Mouse (Mus musculus) kidney, adult 2 months (tissue): Measurements from ENCODE around the gene Pank2. TPM values are rescaled to one million over a fixed set of nuclear protein-coding genes. Genes with fewer than 3 reads are reported as not detected.
A peak's percentile ranks its signal among the peaks of the same experiment; 100 is the strongest.

Source experiments
- DNase-seq: peaks from one replicate; pipeline ENCODE4 v3.0.0; 2021
- H3K27ac ChIP-seq: fragments of 200-500 bp; 2 replicates; pipeline ENCODE4 v1.5.1; 2012; ENCODE audit warnings: low read depth, low read length, control low read depth, inconsistent platforms; ENCODE audit not compliant: insufficient read depth
- H3K27me3 ChIP-seq: fragments of 200-500 bp; replicated peaks from 2 replicates; pipeline ENCODE4 v1.6.1; 2012; ENCODE audit warnings: mild to moderate bottlenecking, moderate library complexity, low read length, inconsistent platforms; ENCODE audit not compliant: control insufficient read depth, insufficient read depth
- H3K36me3 ChIP-seq: fragments of 200-500 bp; 2 replicates; pipeline ENCODE4 v1.6.1; 2012; ENCODE audit warnings: mild to moderate bottlenecking, moderate library complexity, low read length, inconsistent platforms; ENCODE audit not compliant: control insufficient read depth, insufficient read depth
- H3K4me1 ChIP-seq: fragments of 200-500 bp; 2 replicates; pipeline ENCODE4 v1.6.1; 2011; ENCODE audit warnings: low read length; ENCODE audit not compliant: control insufficient read depth, insufficient read depth
- H3K4me3 ChIP-seq: fragments of 200-500 bp; 2 replicates; pipeline ENCODE4 v1.5.1; 2011; ENCODE audit warnings: mild to moderate bottlenecking, low read depth, low read length, control low read depth; ENCODE audit not compliant: insufficient read depth
- CTCF ChIP-seq: fragments of 200-500 bp; conservative IDR thresholded peaks from 2 replicates; pipeline ENCODE4 v1.5.1; 2011; ENCODE audit warnings: low read depth, mild to moderate bottlenecking, control low read depth, low read length, moderate library complexity, mixed read lengths; ENCODE audit not compliant: insufficient read depth, insufficient read length
- POLR2A ChIP-seq: fragments of 200-500 bp; IDR thresholded peaks from one replicate; pipeline ENCODE4 v1.6.1; 2011; ENCODE audit warnings: low read depth, low read length, control low read depth
- WGBS: fragments of 180-500 bp; shearing (Covaris S2); methylation state at CpG from one replicate; pipeline ENCODE4 v1.1.7; 2018; 5-methylcytosine and 5-hydroxymethylcytosine counted together
- polyA plus RNA-seq: library from polyadenylated mRNA; depleted of rRNA; stranded (reverse); fragments of >200 nt; gene quantifications from 2 replicates; pipeline ENCODE4 v1.2.3, GENCODE M21; 2012

The Pank2 gene
- polyA plus RNA-seq, 1 experiment = 13.8 TPM

DNA sequence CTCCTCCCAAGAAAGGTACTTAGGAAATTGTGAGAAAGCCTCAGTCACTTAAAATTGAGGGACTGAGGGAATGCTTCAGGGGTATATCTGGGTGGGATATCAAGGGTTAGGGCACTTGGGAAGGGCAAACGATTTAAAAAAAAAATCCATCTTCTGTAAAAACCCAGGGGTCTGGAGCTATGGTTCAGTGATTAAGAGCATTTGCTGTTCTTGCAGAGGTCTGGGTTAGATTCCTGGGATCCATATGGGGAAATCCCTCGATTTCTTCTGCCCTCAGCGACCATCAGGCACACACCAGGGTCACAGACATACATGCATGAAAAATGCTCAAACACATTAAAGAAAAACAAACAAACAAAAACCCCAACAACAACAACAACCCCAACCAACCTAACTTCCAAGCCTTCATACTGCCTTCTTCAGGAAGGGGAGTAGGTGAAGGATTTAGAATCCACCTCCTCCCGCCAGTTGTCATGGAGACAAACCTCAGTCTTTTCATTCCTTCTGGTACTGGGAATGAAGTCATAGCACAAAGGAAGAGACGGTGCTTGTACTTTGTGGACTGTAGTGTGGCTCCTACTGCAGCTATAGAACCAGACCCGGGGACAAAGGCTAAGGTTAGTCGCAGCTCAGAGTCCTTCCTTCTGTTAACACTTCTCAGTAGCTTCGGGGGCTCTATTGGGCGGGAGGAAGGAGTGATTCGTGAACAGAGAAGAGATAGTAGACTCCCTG is 648 bp upstream of the Pank2 start:
- DNase-seq = no peak
- Histone ChIP-seq H3K27me3 (no peaks in the 10 kb centered on the region), H3K27ac (peak overlapping the region; percentile 71), H3K4me3 (peak overlapping the region; percentile 66), H3K36me3 (no peaks in the 10 kb centered on the region), H3K4me1 (peaks cover 2% of the 10 kb centered on the region; the same call in 1 of the 2 replicates)
- 6% methylated on average over 10 of the region's 10 CpGs for WGBS
- TF ChIP-seq CTCF = no peak
- no peak for TF ChIP-seq POLR2A

- H3K4me3 ChIP-seq = peak overlapping the region; percentile 81
- H3K27ac ChIP-seq = peak overlapping the region; percentile 91
- no peaks in the 10 kb centered on the region for H3K36me3 ChIP-seq
- TF ChIP-seq POLR2A (no peak), CTCF (no peak)
- DNase-seq = peak; percentile 15
- H3K4me1 ChIP-seq = peaks cover 2% of the 10 kb centered on the region; the same call in 1 of the 2 replicates
- no peaks in the 10 kb centered on the region for H3K27me3 ChIP-seq
- under 1% methylated on average over 58 of the region's 59 CpGs for WGBS
Observed at GRCm38 (mm10) chr2:131262680-131263670, 680 bp downstream of the Pank2 start.

- no peak overlapping the region for H3K4me3 ChIP-seq
- WGBS = 57% methylated on average over 6 of the region's 6 CpGs
- DNase-seq = no peak
- H3K4me1 ChIP-seq = peaks cover 2% of the 10 kb centered on the region; the same call in 1 of the 2 replicates
- TF ChIP-seq POLR2A = no peak
- TF ChIP-seq CTCF = no peak
- H3K27ac ChIP-seq = no peak overlapping the region
- no peaks in the 10 kb centered on the region for H3K36me3 ChIP-seq
- H3K27me3 ChIP-seq = no peaks in the 10 kb centered on the region
Observed at GRCm38 (mm10) chr2:131264027-131264426, 1.7 kb downstream of the Pank2 start.

GRCm38 (mm10) chr2:131265056-131265455 is 2.8 kb downstream of the Pank2 start:
- TF ChIP-seq CTCF (no peak), POLR2A (no peak)
- no peaks in the 10 kb centered on the region for H3K27me3 ChIP-seq
- H3K27ac ChIP-seq = no peak overlapping the region
- WGBS = 52% methylated on average over 2 of the region's 2 CpGs
- no peaks in the 10 kb centered on the region for H3K36me3 ChIP-seq
- H3K4me1 ChIP-seq = peaks cover 2% of the 10 kb centered on the region; the same call in 1 of the 2 replicates
- H3K4me3 ChIP-seq = no peak overlapping the region
- DNase-seq = no peak

GRCm38 (mm10) chr2:131275493-131275892 is 13.2 kb downstream of the Pank2 start:
- H3K27ac ChIP-seq = no peak overlapping the region
- peaks cover 12% of the 10 kb centered on the region for H3K36me3 ChIP-seq
- DNase-seq = no peak
- 80% methylated on average over 3 of the region's 3 CpGs for WGBS
- no peaks in the 10 kb centered on the region for H3K4me1 ChIP-seq
- no peaks in the 10 kb centered on the region for H3K27me3 ChIP-seq
- no peak for TF ChIP-seq POLR2A
- TF ChIP-seq CTCF = no peak
- H3K4me3 ChIP-seq = no peak overlapping the region

GRCm38 (mm10) chr2:131276722-131277121 is 14.4 kb downstream of the Pank2 start:
- WGBS = 76% methylated on average over 5 of the region's 5 CpGs

GRCm38 (mm10) chr2:131281596-131281995 is 19.3 kb downstream of the Pank2 start:
- no peak for TF ChIP-seq POLR2A
- peaks cover 2% of the 10 kb centered on the region for H3K36me3 ChIP-seq
- no peaks in the 10 kb centered on the region for H3K27me3 ChIP-seq
- no peak for DNase-seq
- H3K27ac ChIP-seq = no peak overlapping the region
- 77% methylated on average over 1 of the region's 1 CpGs for WGBS
- H3K4me1 ChIP-seq = no peaks in the 10 kb centered on the region
- H3K4me3 ChIP-seq = no peak overlapping the region

More at GRCm38 (mm10) chr2:131276722-131277121, 14.4 kb downstream of the Pank2 start:
- no peaks in the 10 kb centered on the region for H3K4me1 ChIP-seq
- no peak for DNase-seq
- TF ChIP-seq POLR2A (no peak), CTCF (no peak)
- no peak overlapping the region for H3K4me3 ChIP-seq
- no peak overlapping the region for H3K27ac ChIP-seq
- H3K36me3 ChIP-seq = peaks cover 12% of the 10 kb centered on the region
- no peaks in the 10 kb centered on the region for H3K27me3 ChIP-seq
